Mouse (Mus musculus) gonadal fat pad, adult 2 months (tissue): ENCODE measurements around the gene Ilf2. TPM values are rescaled to one million over a fixed set of nuclear protein-coding genes. Genes with fewer than 3 reads are reported as not detected.
A peak's percentile ranks its signal among the peaks of the same experiment; 100 is the strongest.

Experiments
- DNase-seq: peaks from one replicate; pipeline ENCODE4 v3.0.0-alpha.2; 2012; ENCODE audit warnings: low read depth
- polyA plus RNA-seq: library from polyadenylated mRNA; depleted of rRNA; stranded (reverse); fragments of >200 nt; gene quantifications from 2 replicates; pipeline ENCODE4 v1.2.3, GENCODE M21; 2012; rRNA removed

The Ilf2 gene
- 30.6 and 34.0 TPM in 2 replicates for polyA plus RNA-seq

DNA sequence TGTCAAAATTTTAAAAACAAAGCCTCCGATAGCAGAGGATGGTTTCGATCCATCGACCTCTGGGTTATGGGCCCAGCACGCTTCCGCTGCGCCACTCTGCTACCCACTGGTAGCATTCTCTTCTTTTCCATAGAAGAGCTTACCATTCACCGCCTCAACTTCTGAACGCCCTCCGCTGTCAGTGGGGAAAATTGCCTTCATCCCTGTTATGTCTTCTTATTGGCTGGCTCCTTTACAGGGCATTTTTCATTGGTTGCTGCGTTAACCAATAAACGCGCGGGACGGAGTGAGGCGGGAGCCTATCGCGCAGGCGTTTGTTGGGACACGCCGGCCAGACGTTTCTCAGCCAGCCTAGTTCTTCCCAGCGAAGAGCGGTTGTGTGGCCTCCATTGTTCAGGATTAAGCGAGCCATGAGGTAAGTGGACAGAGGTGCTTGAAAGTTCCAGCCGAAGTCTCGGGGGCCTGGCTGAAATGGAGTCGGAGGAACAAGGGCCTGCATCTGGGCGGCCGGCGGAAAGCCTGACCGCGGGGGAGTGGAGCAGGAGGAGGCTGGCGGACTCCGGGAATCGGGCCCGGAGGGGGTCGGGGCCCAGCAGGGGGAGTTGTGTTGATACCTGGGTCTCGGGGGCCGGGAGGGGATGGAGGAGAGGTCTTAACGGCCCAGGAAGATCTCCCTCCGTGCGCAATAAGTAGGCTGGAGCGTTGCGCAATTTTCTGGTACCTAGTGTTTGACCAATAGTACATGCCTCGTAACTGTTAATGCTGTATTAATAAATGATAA lies at the start of gene Ilf2:
Ilf2 (plus strand) TSS at position 296 of the 781 bp plus-strand sequence.
- no peak for DNase-seq

DNA sequence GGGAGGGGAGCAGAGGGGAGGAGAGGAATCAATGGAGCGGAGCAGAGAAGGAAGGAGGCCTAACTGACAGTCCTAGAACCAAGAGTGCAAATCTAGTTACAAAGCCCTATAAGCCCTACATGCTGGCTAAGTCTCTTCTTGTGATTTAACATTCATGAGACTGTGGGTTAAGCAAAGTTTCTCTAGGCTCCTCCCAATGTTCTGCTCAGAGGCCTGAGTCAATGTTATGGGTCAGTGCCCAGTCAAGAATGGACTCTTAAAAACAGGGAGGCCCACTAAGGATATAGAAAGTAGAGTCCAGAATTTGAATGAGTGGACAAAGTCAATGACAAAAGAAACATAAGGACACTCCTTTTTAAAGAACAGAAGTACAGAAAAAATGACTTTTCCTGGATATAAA lies 48.4 kb upstream of the Ilf2 start:
- no peak for DNase-seq

- no peak for DNase-seq
These were observed 47.7 kb upstream of the Ilf2 start for GRCm38 (mm10) chr3:90428186-90428585.

- DNase-seq = no peak
These were observed 46.4 kb upstream of the Ilf2 start for GRCm38 (mm10) chr3:90429576-90429975.

- no peak for DNase-seq
These were observed 43.6 kb upstream of the Ilf2 start for GRCm38 (mm10) chr3:90432348-90432747.

GRCm38 (mm10) chr3:90432811-90433219 lies 43.1 kb upstream of the Ilf2 start:
- no peak for DNase-seq

DNA sequence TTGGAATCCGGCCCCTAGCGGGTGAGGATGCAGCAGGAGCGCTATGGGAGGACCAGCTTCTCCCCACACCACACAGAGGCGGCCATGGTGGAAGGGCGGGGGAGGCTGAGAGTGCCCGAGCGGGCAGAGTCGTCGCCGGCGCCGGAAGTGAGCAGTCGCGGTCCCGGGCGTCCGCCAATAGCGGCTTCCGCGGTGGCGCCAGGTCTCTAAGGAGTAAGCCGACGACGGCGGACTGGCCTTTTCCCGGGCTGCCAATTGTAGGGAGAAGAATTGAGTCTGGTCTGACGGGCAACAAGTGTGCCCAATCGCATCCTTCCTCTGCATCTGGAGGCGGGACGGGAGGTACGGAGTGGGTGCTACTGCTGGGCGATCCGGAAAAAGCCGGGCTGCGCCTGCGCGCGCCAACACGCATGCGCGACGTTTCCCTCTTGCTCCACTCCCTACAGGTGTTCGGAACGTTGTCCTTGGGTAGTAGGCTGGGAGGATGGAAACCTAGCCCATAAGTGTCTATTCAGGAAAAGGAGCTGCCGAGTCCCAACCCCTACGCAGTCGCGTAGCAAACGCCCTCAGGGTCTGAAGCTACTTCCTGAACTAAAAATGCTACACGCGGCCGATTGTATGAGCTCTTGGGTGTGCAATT lies 42.4 kb upstream of the Ilf2 start, which contains the start of gene Ints3:
Ints3 (minus strand) TSS at position 242 of the 640 bp plus-strand sequence.
- DNase-seq = peak; percentile 94

DNA sequence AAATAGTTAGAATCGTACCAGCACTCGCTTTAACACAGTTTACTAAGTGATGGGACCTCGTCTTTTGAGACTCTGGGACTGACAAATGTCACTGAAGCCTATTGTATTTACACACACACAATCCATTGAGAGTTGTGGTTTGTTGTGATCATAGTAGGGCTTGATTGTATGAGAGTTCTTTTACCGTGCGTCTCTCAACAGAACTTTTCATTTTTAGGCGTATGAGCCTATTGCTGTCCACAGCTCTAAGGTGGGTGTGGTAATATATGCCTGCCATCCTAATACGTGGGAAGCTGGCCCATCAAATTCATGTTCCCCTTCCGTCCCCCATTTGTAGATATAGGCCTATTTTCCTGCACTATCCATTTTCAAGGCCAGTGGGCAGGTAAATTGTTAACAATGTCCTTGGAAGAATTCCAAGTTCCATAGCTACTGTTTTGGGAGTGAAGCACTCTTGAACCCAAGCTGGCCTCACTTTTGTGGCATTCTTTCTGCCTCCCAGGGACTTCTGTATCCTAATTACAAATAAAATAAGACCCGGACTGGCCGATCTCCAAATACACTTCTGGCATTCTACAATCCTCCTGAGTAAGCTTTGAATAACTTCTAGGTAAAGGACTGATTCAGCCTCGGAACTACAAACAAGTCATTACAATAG lies 41.7 kb upstream of the Ilf2 start:
- no peak for DNase-seq

DNA sequence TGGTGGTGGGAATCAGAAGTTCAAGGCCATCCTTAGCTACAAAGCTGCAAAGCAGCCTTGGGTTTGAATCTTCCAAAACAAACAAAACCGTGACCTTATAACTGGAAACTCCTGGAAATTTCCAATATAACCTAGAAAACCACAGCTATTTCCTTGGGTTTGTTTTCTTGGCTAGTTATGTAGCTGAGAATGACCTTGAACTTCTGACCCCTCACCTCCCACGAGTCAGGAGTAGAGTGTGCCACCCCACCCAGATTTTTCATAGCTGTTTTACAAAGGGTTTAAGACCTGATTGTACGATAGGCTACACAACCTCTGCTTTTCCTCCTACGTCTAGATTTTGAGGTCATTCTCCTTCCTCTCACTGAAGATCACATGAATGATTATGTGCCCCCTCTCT lies 38.8 kb upstream of the Ilf2 start:
- no peak for DNase-seq

DNA sequence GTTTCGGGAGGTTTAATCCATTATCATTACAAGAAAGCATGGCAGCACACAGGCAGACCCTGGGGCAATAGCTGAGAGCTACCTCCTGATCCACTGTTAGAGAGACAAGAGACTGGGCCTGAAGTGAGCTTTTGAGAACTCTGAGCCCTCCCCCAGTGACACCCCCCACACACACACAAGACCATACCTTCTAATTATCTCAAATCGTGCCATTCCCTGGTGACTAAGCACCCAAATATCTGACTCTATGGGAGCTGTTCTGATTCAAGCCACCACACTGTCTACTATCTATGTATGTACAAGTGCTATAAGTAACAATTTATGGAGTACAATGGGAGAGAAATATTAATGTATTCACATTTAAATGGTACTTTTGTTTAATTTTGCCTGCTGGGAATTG lies 35.2 kb upstream of the Ilf2 start:
- no peak for DNase-seq

GRCm38 (mm10) chr3:90443977-90444376 lies 31.9 kb upstream of the Ilf2 start:
- DNase-seq = no peak

- DNase-seq = no peak
These were observed 30.3 kb upstream of the Ilf2 start for GRCm38 (mm10) chr3:90445417-90446200.

DNA sequence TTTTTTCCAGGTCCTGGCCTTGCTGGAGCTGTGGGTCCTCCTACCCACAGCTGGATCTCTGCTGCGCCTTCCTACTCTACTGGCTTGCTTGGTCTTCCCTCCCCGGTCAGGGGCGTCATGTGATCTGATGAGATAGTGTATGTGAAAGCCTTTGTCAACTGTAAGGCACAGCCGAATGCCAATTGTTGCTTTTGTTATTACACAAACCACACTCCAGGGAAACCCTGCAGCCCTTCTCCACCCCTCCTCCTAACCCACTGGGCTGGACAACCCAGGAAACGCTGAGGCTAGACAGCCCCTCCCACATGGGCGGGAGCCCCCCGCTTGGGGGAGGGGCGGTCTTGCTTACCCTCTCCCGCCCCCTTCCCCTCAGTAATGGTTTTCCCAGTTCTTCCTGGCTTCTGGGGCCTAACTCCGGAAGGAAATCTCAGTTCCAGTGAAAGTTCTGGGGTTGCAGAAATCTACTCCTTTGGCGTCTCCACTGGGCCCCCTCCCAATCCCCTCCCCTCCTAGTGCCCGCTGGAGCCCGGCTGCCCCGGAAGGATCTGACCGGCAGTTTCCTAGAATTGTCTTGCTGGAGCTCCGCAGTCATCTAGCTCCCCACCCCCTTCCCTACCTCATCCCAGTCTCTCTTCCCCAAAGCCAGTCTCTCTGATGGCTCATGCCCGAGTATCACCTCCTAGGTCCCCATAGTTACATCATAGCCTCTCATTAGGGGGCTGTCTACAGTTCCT lies 29.4 kb upstream of the Ilf2 start:
- DNase-seq = peak; percentile 85

DNA sequence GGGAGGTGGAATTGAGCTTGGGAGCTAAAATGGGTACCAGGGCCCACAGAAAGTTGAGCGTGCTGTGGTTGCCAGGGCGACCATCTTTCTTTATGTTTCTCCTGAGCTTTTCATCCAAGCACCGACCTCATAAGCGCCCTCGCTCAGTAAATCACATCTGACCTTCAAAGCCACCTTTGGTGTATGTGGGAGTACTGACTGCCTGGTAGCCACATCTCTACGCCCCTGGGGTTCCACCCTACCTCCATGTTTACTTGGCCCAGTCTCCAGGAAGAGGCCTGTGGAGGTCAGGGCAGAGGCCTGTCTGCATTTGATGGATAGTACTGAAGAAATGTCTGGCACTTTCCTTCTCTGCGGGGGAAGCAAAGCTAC lies 28.8 kb upstream of the Ilf2 start:
- DNase-seq = peak; percentile 64

GRCm38 (mm10) chr3:90448626-90449025 lies 27.3 kb upstream of the Ilf2 start:
- no peak for DNase-seq

GRCm38 (mm10) chr3:90450874-90451273 lies 25.1 kb upstream of the Ilf2 start:
- no peak for DNase-seq

GRCm38 (mm10) chr3:90451396-90452095 lies 24.4 kb upstream of the Ilf2 start:
- no peak for DNase-seq

DNA sequence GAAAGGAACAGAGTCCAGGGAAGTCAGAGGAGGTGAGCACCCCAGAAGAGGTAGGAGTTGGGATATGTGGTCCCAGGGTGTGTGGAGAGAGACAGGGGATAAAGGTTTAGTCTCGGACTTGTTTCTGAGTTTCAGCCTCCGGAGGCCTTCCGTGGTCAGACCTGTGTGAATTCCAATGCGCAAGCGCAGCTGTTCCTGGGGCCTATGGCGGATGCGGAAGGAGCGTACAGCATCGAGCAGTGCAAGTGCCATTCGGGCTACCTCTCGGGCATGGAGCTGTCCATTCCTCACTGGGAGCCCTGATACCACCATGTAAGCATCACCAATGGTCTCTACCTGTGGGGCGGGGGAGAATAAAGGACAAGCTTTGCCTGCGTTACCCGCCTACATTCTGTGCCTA lies 21.0 kb upstream of the Ilf2 start:
- no peak for DNase-seq

GRCm38 (mm10) chr3:90459727-90460126 lies 16.2 kb upstream of the Ilf2 start:
- DNase-seq = no peak

GRCm38 (mm10) chr3:90460315-90460714 lies 15.6 kb upstream of the Ilf2 start:
- no peak for DNase-seq

DNA sequence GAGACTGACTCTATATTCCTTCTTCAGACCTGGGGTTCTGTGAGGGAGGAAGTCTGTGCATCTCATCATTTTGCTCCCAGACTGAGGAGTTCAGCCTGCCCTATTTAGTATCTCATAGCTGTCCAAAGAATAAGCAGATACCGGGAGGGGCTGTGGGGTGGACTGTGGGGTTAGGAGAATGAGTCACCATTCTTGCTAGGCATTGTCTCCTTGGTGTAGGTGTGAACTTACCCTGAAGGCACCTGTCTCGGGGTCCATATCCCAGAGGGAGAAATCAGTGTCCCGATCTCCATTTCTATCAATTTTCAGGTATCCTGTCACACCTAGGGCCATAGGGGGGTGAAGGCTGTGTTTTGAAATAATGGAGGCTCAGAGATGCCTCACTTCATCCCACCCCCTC lies 14.0 kb upstream of the Ilf2 start:
- DNase-seq = no peak
